Mouse (Mus musculus): ENCODE measurements around the gene Atp2a2.
A peak's percentile ranks its signal among the peaks of the same experiment; 100 is the strongest.
"Not testable (repeated sequence)": the region's sequence is repeated elsewhere in the genome, so short reads cannot be mapped to it uniquely, and the experiment has no call there.

GRCm38 (mm10) chr5:122486243-122486642 lies 15.8 kb downstream of the Atp2a2 start:
- TF ChIP-seq CTCF (conservative IDR thresholded peaks at IDR 0.05; ENCODE audit: insufficient read depth, insufficient read length, low read depth, low read length): 0 out of 2 replicates have a peak, but pooled peaks have one; percentile 6
- not testable (repeated sequence) for TF ChIP-seq POLR2A (IDR thresholded peaks at IDR 0.05; ENCODE audit: low read depth, low read length)

All from kidney, adult 2 months (tissue).